Comparison of ENCODE assay signal across 8 mouse cellular contexts in the genomic region with DNA sequence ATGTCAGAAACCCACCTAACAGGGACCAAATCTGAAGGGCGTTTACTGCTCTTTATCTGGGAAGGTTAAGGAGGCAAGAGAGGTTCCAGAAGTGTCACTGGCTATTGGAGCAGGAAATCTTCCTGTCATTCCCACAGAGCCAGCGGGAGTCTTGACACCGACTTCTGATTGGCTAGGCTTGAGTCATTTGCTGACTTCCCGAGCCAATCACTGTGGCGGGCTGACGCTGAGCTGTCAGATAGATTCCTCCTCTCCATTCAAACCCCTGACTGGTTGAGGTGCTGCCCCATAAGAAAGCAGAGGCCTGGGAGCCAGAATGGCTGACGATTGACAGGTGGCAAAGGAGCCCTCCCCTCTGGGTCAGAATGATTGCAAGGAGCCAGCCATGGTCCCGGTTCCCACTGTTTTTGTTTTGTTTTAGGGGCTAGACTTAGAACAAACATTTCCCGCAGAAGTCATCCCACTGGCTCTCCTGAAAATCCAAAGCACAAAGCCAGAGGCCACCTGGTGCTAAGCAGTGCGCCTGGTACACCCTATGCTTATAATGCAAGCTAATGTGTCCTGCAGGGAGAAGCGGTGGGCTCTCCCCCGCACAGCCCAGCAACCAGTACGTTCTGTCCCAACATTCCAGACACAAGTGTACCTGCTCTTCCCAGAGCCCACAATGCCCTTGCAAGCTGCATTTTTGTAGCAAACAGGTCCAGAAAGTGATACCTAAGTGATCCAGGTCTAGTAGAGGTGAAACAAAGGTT. TPM values are rescaled to one million over a fixed set of nuclear protein-coding genes. Genes with fewer than 3 reads are reported as not detected.
DNase-seq lines count a peak whose midpoint lies in the region; ATAC-seq and TF ChIP-seq lines count a peak whose summit lies in the region.

No protein-coding gene starts in this region.

- H3K4me3 ChIP-seq in brown adipose tissue, adult 24 weeks (ENCODE audit: insufficient read depth, low read depth, low read length), result no peak overlapping the region
- no peak overlapping the region for H3K4me3 ChIP-seq in forebrain, postnatal 0 days (ENCODE audit: low read depth, low read length)
- H3K4me3 ChIP-seq in midbrain, embryonic 14.5 days (replicated peaks; ENCODE audit: low read depth, low read length), result no peak overlapping the region

- H3K36me3 ChIP-seq in forebrain, postnatal 0 days (ENCODE audit: insufficient read depth), result no peaks in the 10 kb centered on the region
- no peaks in the 10 kb centered on the region for H3K36me3 ChIP-seq in midbrain, embryonic 14.5 days (ENCODE audit: control insufficient read depth, insufficient read depth, low read length)

- ATAC-seq in forebrain, postnatal 0 days, result peak; percentile 88
- peak; percentile 58; the same call in 1 of the 2 replicates for ATAC-seq in midbrain, embryonic 14.5 days (ENCODE audit: low FRiP score, low TSS enrichment)
- ATAC-seq in granulocyte monocyte progenitor cell, adult 5-6 weeks (replicated peaks; ENCODE audit: poor library complexity, severe bottlenecking), result no peak

- H3K27me3 ChIP-seq in forebrain, postnatal 0 days (ENCODE audit: insufficient read depth, low read length), result no peaks in the 10 kb centered on the region
- no peaks in the 10 kb centered on the region for H3K27me3 ChIP-seq in midbrain, embryonic 14.5 days (ENCODE audit: control insufficient read depth, insufficient read depth, low read length)

- peaks cover 13% of the 10 kb centered on the region for H3K4me1 ChIP-seq in brown adipose tissue, adult 24 weeks (ENCODE audit: control insufficient read depth, insufficient read depth, insufficient read length, low read length)
- no peaks in the 10 kb centered on the region for H3K4me1 ChIP-seq in forebrain, postnatal 0 days (ENCODE audit: insufficient read depth)
- peaks cover 19% of the 10 kb centered on the region for H3K4me1 ChIP-seq in midbrain, embryonic 14.5 days (ENCODE audit: control insufficient read depth, insufficient read depth, low read length)

- peak overlapping the region; percentile 13; the same call in 1 of the 2 replicates for H3K4me2 ChIP-seq in forebrain, postnatal 0 days (ENCODE audit: low read depth)
- peak overlapping the region; percentile 42 for H3K4me2 ChIP-seq in midbrain, embryonic 14.5 days (ENCODE audit: low read length)

- no peak for TF ChIP-seq CTCF in forebrain, postnatal 0 days (IDR thresholded peaks at IDR 0.05; ENCODE audit: low read depth)

- no peaks in the 10 kb centered on the region for H3K9me3 ChIP-seq in forebrain, postnatal 0 days (ENCODE audit: low read length)
- no peaks in the 10 kb centered on the region for H3K9me3 ChIP-seq in midbrain, embryonic 14.5 days (ENCODE audit: control insufficient read depth, low read length)

- peak; percentile 94 for DNase-seq in heart, adult 11 months
- no peak for DNase-seq in heart, adult 8-10 months (ENCODE audit: low spot score)
- DNase-seq in forebrain, postnatal 0 days, result peak; percentile 66
- DNase-seq in kidney, postnatal 10 days, result peak; percentile 61
- DNase-seq in midbrain, embryonic 14.5 days, result peak; percentile 80
- DNase-seq in adipocyte (ENCODE audit: low spot score), result no peak

- 20% methylated on average over 13 of the region's 13 CpGs for WGBS in forebrain, postnatal 0 days
- 28% methylated on average over 13 of the region's 13 CpGs for WGBS in midbrain, embryonic 14.5 days

- peak overlapping the region; percentile 57 for H3K27ac ChIP-seq in brown adipose tissue, adult 24 weeks (replicated peaks; ENCODE audit: low read depth, low read length)
- no peak overlapping the region for H3K27ac ChIP-seq in forebrain, postnatal 0 days (ENCODE audit: low read depth, low read length)
- peak overlapping the region; percentile 71 for H3K27ac ChIP-seq in midbrain, embryonic 14.5 days (replicated peaks; ENCODE audit: low read depth, low read length)

- 0 out of 2 replicates have a peak overlapping the region, but pooled peaks have one; percentile 7 for H3K9ac ChIP-seq in forebrain, postnatal 0 days
- H3K9ac ChIP-seq in midbrain, embryonic 14.5 days (replicated peaks; ENCODE audit: low read length), result no peak overlapping the region; the same call in 1 of the 2 replicates

RNA-seq across cellular contexts. Expression of a gene that starts 22.9 kb away (rescaled TPM):
- 1 to 10 TPM in 1 of 4 experiments, under 1 TPM in 3; 0.38 to 1.7 (median 0.68) TPM for total RNA-seq in heart, adult 8-10 months (2022)
- polyA plus RNA-seq in brown adipose tissue, adult 24 weeks (2012; ENCODE audit: insufficient read depth, insufficient read length, missing spikeins), result 0.48 and 0.67 TPM in 2 replicates
- 25.3 and 27.0 TPM in 2 replicates for total RNA-seq in forebrain, postnatal 0 days (2014; rRNA removed)
- 36.9 and 38.7 TPM in 2 replicates for polyA plus RNA-seq in forebrain, postnatal 0 days (2015; fragmentation: Nextera tagmentation; extraction: Ambion mirVana)
- 7.1 and 8.9 TPM in 2 replicates for polyA plus RNA-seq in midbrain, embryonic 14.5 days (2014; fragmentation: Nextera tagmentation; extraction: Ambion mirVana)
- total RNA-seq in granulocyte monocyte progenitor cell, adult 5-6 weeks (2014; fragmentation: Nextera tagmentation), result 1.5 TPM in 1 of 2 replicates, not detected in the other
- 0.26 and 1.6 TPM in 2 replicates for total RNA-seq in granulocyte monocyte progenitor cell, adult 5-6 weeks (2017)

RNA-seq across cellular contexts. Expression of a gene that starts 32.4 kb away (rescaled TPM):
- total RNA-seq in heart, adult 8-10 months (2022), result 10 to 100 TPM; 14.3 to 21.5 (median 18.2) TPM
- 5.4 and 8.3 TPM in 2 replicates for polyA plus RNA-seq in brown adipose tissue, adult 24 weeks (2012; ENCODE audit: insufficient read depth, insufficient read length, missing spikeins)
- 3.9 and 5.6 TPM in 2 replicates for total RNA-seq in forebrain, postnatal 0 days (2014; rRNA removed)
- polyA plus RNA-seq in forebrain, postnatal 0 days (2015; fragmentation: Nextera tagmentation; extraction: Ambion mirVana), result 5.1 and 7.6 TPM in 2 replicates
- 14.2 and 15.0 TPM in 2 replicates for polyA plus RNA-seq in midbrain, embryonic 14.5 days (2014; fragmentation: Nextera tagmentation; extraction: Ambion mirVana)
- 29.5 and 37.5 TPM in 2 replicates for total RNA-seq in granulocyte monocyte progenitor cell, adult 5-6 weeks (2014; fragmentation: Nextera tagmentation)
- 1.2 TPM in 2 replicates for total RNA-seq in granulocyte monocyte progenitor cell, adult 5-6 weeks (2017)

RNA-seq across cellular contexts. Expression of a gene that starts 41.4 kb away (rescaled TPM):
- total RNA-seq in heart, adult 8-10 months (2022), result 10 to 100 TPM in 1 of 4 experiments, 1 to 10 TPM in 3; 7.7 to 10.7 (median 8.4) TPM
- 91.8 and 116 TPM in 2 replicates for polyA plus RNA-seq in brown adipose tissue, adult 24 weeks (2012; ENCODE audit: insufficient read depth, insufficient read length, missing spikeins)
- total RNA-seq in forebrain, postnatal 0 days (2014; rRNA removed), result 18.0 and 18.1 TPM in 2 replicates
- 21.2 and 22.2 TPM in 2 replicates for polyA plus RNA-seq in forebrain, postnatal 0 days (2015; fragmentation: Nextera tagmentation; extraction: Ambion mirVana)
- 12.7 and 13.1 TPM in 2 replicates for polyA plus RNA-seq in midbrain, embryonic 14.5 days (2014; fragmentation: Nextera tagmentation; extraction: Ambion mirVana)
- total RNA-seq in granulocyte monocyte progenitor cell, adult 5-6 weeks (2014; fragmentation: Nextera tagmentation), result 1.8 and 3.1 TPM in 2 replicates
- 1.6 and 2.3 TPM in 2 replicates for total RNA-seq in granulocyte monocyte progenitor cell, adult 5-6 weeks (2017)

RNA-seq across cellular contexts. Expression of a gene that starts 59.6 kb away (rescaled TPM):
- total RNA-seq in heart, adult 8-10 months (2022), result 10 to 100 TPM; 11.7 to 16.6 (median 13.8) TPM
- 18.4 and 19.5 TPM in 2 replicates for polyA plus RNA-seq in brown adipose tissue, adult 24 weeks (2012; ENCODE audit: insufficient read depth, insufficient read length, missing spikeins)
- total RNA-seq in forebrain, postnatal 0 days (2014; rRNA removed), result 37.4 and 39.5 TPM in 2 replicates
- polyA plus RNA-seq in forebrain, postnatal 0 days (2015; fragmentation: Nextera tagmentation; extraction: Ambion mirVana), result 72.3 and 79.4 TPM in 2 replicates
- polyA plus RNA-seq in midbrain, embryonic 14.5 days (2014; fragmentation: Nextera tagmentation; extraction: Ambion mirVana), result 51.3 and 61.2 TPM in 2 replicates
- total RNA-seq in granulocyte monocyte progenitor cell, adult 5-6 weeks (2014; fragmentation: Nextera tagmentation), result 26.5 and 45.9 TPM in 2 replicates
- total RNA-seq in granulocyte monocyte progenitor cell, adult 5-6 weeks (2017), result 15.5 and 25.2 TPM in 2 replicates

Comparison
In these comparisons a context has a peak if more than half of its experiments do, and no peak if none do; other contexts are left out.
1. DNase-seq: peak in heart, adult 11 months (single experiment), forebrain, postnatal 0 days (single experiment), kidney, postnatal 10 days (single experiment) and midbrain, embryonic 14.5 days (single experiment); none in heart, adult 8-10 months (single experiment) and adipocyte (single experiment).